Mouse (Mus musculus) thymus, adult 2 months (tissue): ENCODE results near the gene Smim12.

Experiments
- CTCF ChIP-seq: fragments of 200-500 bp; IDR thresholded peaks from 2 replicates; pipeline ENCODE4 v1.5.1; 2012; ENCODE audit warnings: mild to moderate bottlenecking, control low read depth, low read length, moderate library complexity, borderline replicate concordance; ENCODE audit not compliant: control insufficient read depth, poor library complexity, insufficient read depth; ENCODE audit errors: extremely low read depth
- POLR2A ChIP-seq: fragments of 200-500 bp; IDR thresholded peaks from 2 replicates; pipeline ENCODE4 v1.6.1; 2012; ENCODE audit warnings: mild to moderate bottlenecking, low read length, control low read depth, moderate library complexity; ENCODE audit not compliant: control insufficient read depth, poor library complexity, insufficient read depth; ENCODE audit errors: extremely low read depth

DNA sequence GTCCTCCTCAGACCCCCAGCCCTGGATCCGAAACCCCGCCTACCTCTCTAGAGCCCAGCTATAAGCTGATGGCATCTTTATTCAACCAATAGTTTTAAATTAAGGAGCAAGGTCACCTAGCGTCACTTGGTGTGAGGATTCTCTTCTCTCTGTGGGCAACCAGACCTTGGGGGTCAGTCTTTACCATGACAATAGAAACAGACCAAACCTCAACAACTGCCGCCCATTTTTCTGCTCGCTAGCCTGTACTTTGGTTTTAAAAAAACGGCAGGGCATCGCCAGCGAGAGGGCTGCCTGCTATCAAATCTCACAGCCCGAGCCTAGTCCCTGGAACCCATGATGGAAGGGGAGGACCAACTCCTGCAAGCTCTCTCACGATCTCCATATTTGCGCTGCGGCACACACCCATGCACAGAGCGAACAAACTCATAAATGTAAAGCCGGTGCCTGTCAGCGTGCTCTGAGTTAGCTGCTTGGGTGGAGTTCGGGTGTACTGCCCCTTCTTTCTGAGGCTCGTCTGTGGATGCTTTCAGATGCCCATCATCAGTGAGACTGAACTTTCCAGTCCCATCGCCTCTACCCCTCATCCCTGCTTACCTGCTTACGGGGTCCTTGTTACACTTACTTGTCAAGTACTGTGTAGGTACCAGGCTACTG, 19.0 kb upstream of the Smim12 start:
- no peak for TF ChIP-seq POLR2A
- no peak for TF ChIP-seq CTCF
